Mouse (Mus musculus) limb, embryonic 14.5 days (tissue): ENCODE data around the gene Ifnar1. TPM values are rescaled to one million over a fixed set of nuclear protein-coding genes. Genes with fewer than 3 reads are reported as not detected.

Experiments used
- ATAC-seq: fragments of 200-750 bp; cut with Nextera tagmentation; 2 replicates; pipeline ENCODE4 v1.8.0; 2017; ENCODE audit warnings: low read depth, moderate number of reproducible peaks, moderate TSS enrichment; ENCODE audit not compliant: low FRiP score
- DNase-seq: peaks from one replicate; pipeline ENCODE4 v3.0.0-alpha.2; 2015; ENCODE audit warnings: low spot score
- H3K27ac ChIP-seq: fragments of 300-500 bp; sonication (generic); replicated peaks from 2 replicates; pipeline ENCODE4 v1.5.1; 2014; ENCODE audit warnings: low read depth, mild to moderate bottlenecking, low read length, moderate library complexity, mixed read lengths
- H3K27me3 ChIP-seq: fragments of 300-500 bp; sonication (generic); 2 replicates; pipeline ENCODE4 v1.6.1; 2014; ENCODE audit warnings: low read length, mixed read lengths; ENCODE audit not compliant: control insufficient read depth, insufficient read depth
- H3K36me3 ChIP-seq: fragments of 300-500 bp; sonication (generic); 2 replicates; pipeline ENCODE4 v1.6.1; 2014; ENCODE audit warnings: mild to moderate bottlenecking, low read length, moderate library complexity, mixed read lengths; ENCODE audit not compliant: control insufficient read depth, insufficient read depth
- H3K4me1 ChIP-seq: fragments of 300-500 bp; sonication (generic); 2 replicates; pipeline ENCODE4 v1.6.1; 2014; ENCODE audit warnings: antibody characterized with exemption, low read length, mixed read lengths; ENCODE audit not compliant: control insufficient read depth, insufficient read depth
- H3K4me2 ChIP-seq: fragments of 300-500 bp; sonication (generic); replicated peaks from 2 replicates; pipeline ENCODE4 v1.6.1; 2014; ENCODE audit warnings: low read depth, mild to moderate bottlenecking, low read length, moderate library complexity; ENCODE audit not compliant: severe bottlenecking
- H3K4me3 ChIP-seq: fragments of 300-500 bp; sonication (generic); replicated peaks from 2 replicates; pipeline ENCODE4 v1.5.1; 2014; ENCODE audit warnings: low read length
- H3K9ac ChIP-seq: fragments of 300-500 bp; sonication (generic); 2 replicates; pipeline ENCODE4 v1.6.1; 2014; ENCODE audit warnings: mild to moderate bottlenecking, low read depth, low read length, moderate library complexity; ENCODE audit not compliant: severe bottlenecking
- H3K9me3 ChIP-seq: fragments of 300-500 bp; sonication (generic); 2 replicates; pipeline ENCODE4 v1.6.1; 2016; ENCODE audit warnings: low read length; ENCODE audit not compliant: control insufficient read depth
- POLR2A ChIP-seq: fragments of 200-500 bp; IDR thresholded peaks from 2 replicates; pipeline ENCODE4 v1.8.0; 2012; ENCODE audit warnings: inconsistent platforms, mild to moderate bottlenecking, moderate library complexity, borderline replicate concordance; ENCODE audit not compliant: insufficient read depth, insufficient read length; ENCODE audit errors: extremely low read depth
- WGBS: fragments of 180-500 bp; shearing (Covaris S2); extraction: QIAGEN DNeasy Blood & Tissue Kit; methylation state at CpG from one replicate; pipeline ENCODE4 v1.1.7; 2014; 5-methylcytosine and 5-hydroxymethylcytosine counted together
- polyA plus RNA-seq, 2 experiments: library from polyadenylated mRNA; depleted of rRNA in 1 of 2; stranded (reverse) in 1 of 2; unstranded in 1 of 2; fragments of >200 nt; fragmentation: Nextera tagmentation in 1 of 2; extraction: Ambion mirVana in 1 of 2; gene quantifications; 2 replicates each; pipeline versions ENCODE4 v1.2.1 to v1.2.3; 2012 to 2014

Ifnar1 gene
- polyA plus RNA-seq, 2 experiments = 45.3 to 53.7 TPM

DNA sequence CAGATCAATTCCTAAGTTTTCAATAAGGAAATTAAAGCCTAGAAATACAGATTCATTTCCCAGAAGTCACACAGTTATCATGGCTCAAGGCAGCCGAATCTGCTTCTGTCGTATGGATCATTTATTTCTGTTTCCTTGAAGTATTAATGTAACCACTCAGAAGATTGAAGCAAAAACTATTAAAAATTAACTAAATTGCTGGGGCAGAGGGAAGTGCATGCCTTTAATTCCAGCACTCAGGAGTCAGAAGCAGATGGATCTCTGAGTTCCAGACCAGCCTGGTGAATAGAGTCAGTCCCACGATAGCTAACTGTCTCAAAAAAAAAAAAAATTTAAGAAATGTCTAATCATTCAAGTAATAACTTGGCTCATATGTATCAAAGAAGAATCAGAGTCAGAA is 6.4 kb downstream of the Ifnar1 start:
- DNase-seq (no peak), ATAC-seq (no peak)
- Histone ChIP-seq H3K4me1 (peaks cover under 1% of the 10 kb centered on the region; the same call in 1 of the 2 replicates), H3K27ac (no peak overlapping the region), H3K9ac (no peak overlapping the region), H3K9me3 (no peaks in the 10 kb centered on the region), H3K4me2 (no peak overlapping the region), H3K27me3 (no peaks in the 10 kb centered on the region), H3K36me3 (peaks cover 74% of the 10 kb centered on the region), H3K4me3 (no peak overlapping the region)
- no peak for TF ChIP-seq POLR2A
- WGBS = 95% methylated on average over 3 of the region's 3 CpGs

- DNase-seq = no peak
- 85% methylated on average over 4 of the region's 4 CpGs for WGBS
- no peaks in the 10 kb centered on the region for H3K9me3 ChIP-seq
- peaks cover 94% of the 10 kb centered on the region for H3K36me3 ChIP-seq
- H3K27ac ChIP-seq = no peak overlapping the region
- H3K4me1 ChIP-seq = no peaks in the 10 kb centered on the region
- H3K4me3 ChIP-seq = no peak overlapping the region
- H3K4me2 ChIP-seq = no peak overlapping the region
- H3K9ac ChIP-seq = no peak overlapping the region
- ATAC-seq = no peak
- TF ChIP-seq POLR2A = no peak
- H3K27me3 ChIP-seq = no peaks in the 10 kb centered on the region
Observed at GRCm38 (mm10) chr16:91495501-91495900, 10.5 kb downstream of the Ifnar1 start.

DNA sequence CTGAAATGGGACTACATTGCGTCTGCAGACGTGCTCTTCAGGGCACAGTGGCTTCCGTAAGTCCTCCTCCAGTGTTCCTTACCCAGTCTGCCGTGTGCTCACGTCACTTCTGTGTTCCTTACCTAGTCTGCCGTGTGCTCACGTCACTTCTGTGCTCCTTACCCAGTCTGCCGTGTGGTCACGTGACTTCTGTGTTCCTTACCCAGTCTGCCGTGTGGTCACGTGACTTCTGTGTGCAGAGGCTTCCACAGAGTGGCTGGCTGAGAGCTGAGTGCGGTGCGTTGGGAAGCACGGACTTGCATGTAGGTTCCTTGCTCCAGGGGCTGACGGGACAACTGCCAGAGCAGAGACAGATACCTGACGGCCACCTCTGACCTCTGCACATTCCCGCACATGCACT is 11.2 kb downstream of the Ifnar1 start:
- no peak overlapping the region for H3K9ac ChIP-seq
- DNase-seq = no peak
- H3K36me3 ChIP-seq = peaks cover 94% of the 10 kb centered on the region
- H3K4me3 ChIP-seq = no peak overlapping the region
- no peak for TF ChIP-seq POLR2A
- H3K27ac ChIP-seq = no peak overlapping the region
- H3K9me3 ChIP-seq = no peaks in the 10 kb centered on the region
- no peaks in the 10 kb centered on the region for H3K27me3 ChIP-seq
- no peaks in the 10 kb centered on the region for H3K4me1 ChIP-seq
- H3K4me2 ChIP-seq = no peak overlapping the region
- 95% methylated on average over 17 of the region's 17 CpGs for WGBS
- ATAC-seq = no peak

DNA sequence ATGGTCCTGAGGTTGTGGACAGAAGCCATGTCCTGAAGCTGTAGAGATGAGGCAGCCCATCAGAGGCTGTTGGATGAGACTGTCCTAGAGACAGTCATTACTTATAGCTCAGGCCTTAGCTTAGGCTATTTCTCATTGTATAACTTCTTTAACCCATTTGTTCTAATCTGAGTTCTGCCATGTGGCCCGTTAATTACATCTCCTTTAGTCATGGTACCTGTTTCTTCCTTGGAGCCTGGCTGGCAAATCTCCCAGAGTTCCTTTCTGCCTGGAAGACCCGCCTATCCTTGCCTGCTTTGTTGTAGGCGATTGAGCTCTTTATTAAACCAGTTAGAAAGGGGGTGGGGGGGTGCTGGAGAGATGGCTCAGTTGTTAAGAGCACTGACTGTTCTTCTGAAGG is 11.7 kb downstream of the Ifnar1 start:
- no peaks in the 10 kb centered on the region for H3K4me1 ChIP-seq
- 96% methylated on average over 3 of the region's 3 CpGs for WGBS
- no peaks in the 10 kb centered on the region for H3K27me3 ChIP-seq
- H3K27ac ChIP-seq = no peak overlapping the region
- H3K36me3 ChIP-seq = peaks cover 94% of the 10 kb centered on the region
- H3K4me2 ChIP-seq = no peak overlapping the region
- no peaks in the 10 kb centered on the region for H3K9me3 ChIP-seq
- no peak overlapping the region for H3K4me3 ChIP-seq
- ATAC-seq = no peak
- H3K9ac ChIP-seq = no peak overlapping the region
- DNase-seq = no peak
- TF ChIP-seq POLR2A = no peak

DNA sequence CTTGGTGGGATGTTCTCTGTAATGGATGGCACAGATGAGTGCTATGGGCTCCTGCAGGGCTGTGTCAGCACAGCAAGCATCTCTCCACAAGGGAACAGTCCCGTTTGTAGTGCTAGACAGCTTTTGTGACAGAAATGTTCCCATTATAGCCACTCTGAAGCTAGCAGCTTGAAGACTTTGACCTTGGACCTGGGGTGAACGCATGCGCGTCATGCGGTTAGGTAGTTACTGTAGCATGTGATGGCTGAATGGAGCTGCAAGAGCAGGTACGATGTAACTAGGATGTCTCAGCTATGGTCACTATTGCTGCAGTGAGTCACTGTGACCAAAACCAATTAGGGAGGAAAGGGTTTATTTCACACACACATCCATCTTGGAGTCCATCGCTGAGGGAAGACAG is 13.0 kb downstream of the Ifnar1 start:
- Histone ChIP-seq H3K27ac (no peak overlapping the region), H3K36me3 (peaks cover 89% of the 10 kb centered on the region), H3K4me1 (no peaks in the 10 kb centered on the region), H3K9me3 (no peaks in the 10 kb centered on the region), H3K9ac (no peak overlapping the region), H3K4me2 (no peak overlapping the region), H3K4me3 (no peak overlapping the region), H3K27me3 (no peaks in the 10 kb centered on the region)
- TF ChIP-seq POLR2A = no peak
- no peak for DNase-seq
- no peak for ATAC-seq
- 96% methylated on average over 7 of the region's 7 CpGs for WGBS

DNA sequence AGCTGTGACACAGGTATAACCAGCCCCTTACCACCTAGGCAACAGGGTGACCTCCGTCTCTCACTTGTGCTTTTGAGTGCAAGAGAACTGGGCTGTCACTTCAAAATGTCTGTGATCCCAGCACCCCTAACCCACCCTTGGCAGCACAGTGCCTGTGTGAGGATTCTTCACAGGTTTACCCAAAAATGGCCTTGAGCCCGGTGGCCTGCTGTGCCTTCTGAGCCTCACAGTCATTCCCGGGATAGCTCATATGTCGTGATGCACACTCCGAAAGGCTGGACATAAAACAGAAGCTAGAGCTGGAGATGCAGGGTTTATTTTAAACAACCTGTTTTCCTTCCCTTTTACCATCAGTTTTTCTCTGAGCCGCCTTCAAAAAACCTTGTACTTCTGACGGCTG is 19.7 kb downstream of the Ifnar1 start:
- no peak for TF ChIP-seq POLR2A

More for the DNA sequence above, 19.7 kb downstream of the Ifnar1 start:
- ATAC-seq (no peak), DNase-seq (no peak)
- WGBS = 93% methylated on average over 7 of the region's 7 CpGs
- Histone ChIP-seq H3K4me2 (no peak overlapping the region), H3K4me3 (no peak overlapping the region), H3K4me1 (no peaks in the 10 kb centered on the region), H3K9ac (no peak overlapping the region), H3K27ac (no peak overlapping the region), H3K27me3 (no peaks in the 10 kb centered on the region), H3K9me3 (no peaks in the 10 kb centered on the region), H3K36me3 (peaks cover 72% of the 10 kb centered on the region)
